Mouse (Mus musculus): Measurements from ENCODE around the gene Ctsa.

GRCm38 (mm10) chr2:164790451-164790850 is 42.2 kb upstream of the Ctsa start:
- TF ChIP-seq CTCF (IDR thresholded peaks at IDR 0.05; ENCODE audit: insufficient read depth, low read depth, low read length) (no peak), POLR2A (IDR thresholded peaks at IDR 0.05; ENCODE audit: insufficient read depth, low read depth, low read length) (no peak)

Measured in olfactory bulb, adult 2 months (tissue).